Mouse (Mus musculus): ENCODE data around the gene Zfp872. TPM values are rescaled to one million over a fixed set of nuclear protein-coding genes. Genes with fewer than 3 reads are reported as not detected.
A peak's percentile ranks its signal among the peaks of the same experiment; 100 is the strongest.

Zfp872 gene
- polyA plus RNA-seq, 1 experiment: not detected

DNA sequence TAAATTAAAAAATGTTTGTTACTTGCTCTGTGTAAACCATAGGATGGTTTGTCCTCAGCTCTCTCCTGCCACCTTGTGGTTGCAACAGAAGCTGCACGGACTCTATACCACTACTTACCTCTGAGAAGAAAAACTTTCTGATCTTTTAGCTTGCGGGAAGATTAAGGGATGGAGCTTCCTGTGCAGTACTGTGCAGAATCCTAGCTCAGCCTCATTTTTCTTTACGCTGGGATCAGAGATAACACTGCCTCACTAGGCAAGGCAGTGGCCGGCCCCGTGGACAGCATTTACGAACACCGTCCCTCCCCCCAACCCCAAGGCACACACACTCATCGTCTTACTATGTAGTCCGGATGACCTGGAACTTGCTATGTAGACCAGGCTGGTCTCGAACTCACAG lies 32.3 kb upstream of the Zfp872 start:
- Histone ChIP-seq H3K27ac (ENCODE audit: insufficient read depth, low read length) (no peak overlapping the region), H3K4me3 (ENCODE audit: insufficient read depth, low read length) (no peak overlapping the region), H3K4me1 (ENCODE audit: control insufficient read depth, insufficient read depth, low read length) (no peaks in the 10 kb centered on the region)
- peak; percentile 47; the same call in 1 of the 2 replicates for TF ChIP-seq CTCF (IDR thresholded peaks at IDR 0.05; ENCODE audit: borderline replicate concordance, insufficient read depth, low read length)
- TF ChIP-seq POLR2A (IDR thresholded peaks at IDR 0.05; ENCODE audit: low read depth, low read length): no peak

DNA sequence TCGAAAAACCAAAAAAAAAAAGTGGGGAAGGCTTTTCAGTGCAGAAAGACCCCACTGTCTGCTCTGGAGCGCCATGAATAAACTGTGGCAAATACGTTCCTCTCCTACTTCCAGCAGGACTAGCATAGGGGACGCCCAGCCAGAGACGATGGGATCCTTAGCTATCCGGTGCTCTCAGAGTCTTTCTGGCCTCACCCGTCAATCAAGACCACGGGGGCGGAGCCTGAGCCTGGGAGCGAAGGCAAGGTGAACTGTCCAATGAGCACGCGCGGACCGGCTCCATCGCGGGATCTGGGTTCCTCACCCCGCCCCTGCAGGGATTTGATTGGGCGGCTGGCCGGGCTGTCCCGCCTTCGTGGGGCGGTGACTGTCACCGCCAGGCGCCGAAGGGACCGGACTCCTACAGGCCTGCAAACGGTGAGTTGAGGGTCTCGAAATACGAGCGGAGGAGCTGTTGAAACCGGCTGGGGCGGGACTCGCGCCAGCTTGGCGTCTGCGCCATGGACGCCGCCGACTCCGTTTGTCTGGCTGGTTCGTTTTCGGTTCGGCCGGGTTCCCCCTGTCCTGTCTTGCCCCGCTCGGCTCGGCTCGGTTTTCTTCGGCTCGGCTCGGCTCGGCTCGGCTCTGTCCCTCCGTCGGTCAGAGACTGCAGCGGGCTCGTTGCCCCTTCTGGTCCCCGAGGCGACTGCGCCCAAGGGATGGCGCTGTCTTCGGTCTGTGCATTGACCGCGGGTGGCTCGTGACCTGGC lies 31.2 kb upstream of the Zfp872 start, which contains the start of gene Pigyl:
TSS of gene Pigyl (plus strand) at position 350 of the 749 bp plus-strand sequence.
- H3K4me3 ChIP-seq (ENCODE audit: insufficient read depth, low read length): peak within 1 kb of the TSS; percentile 70

DNA sequence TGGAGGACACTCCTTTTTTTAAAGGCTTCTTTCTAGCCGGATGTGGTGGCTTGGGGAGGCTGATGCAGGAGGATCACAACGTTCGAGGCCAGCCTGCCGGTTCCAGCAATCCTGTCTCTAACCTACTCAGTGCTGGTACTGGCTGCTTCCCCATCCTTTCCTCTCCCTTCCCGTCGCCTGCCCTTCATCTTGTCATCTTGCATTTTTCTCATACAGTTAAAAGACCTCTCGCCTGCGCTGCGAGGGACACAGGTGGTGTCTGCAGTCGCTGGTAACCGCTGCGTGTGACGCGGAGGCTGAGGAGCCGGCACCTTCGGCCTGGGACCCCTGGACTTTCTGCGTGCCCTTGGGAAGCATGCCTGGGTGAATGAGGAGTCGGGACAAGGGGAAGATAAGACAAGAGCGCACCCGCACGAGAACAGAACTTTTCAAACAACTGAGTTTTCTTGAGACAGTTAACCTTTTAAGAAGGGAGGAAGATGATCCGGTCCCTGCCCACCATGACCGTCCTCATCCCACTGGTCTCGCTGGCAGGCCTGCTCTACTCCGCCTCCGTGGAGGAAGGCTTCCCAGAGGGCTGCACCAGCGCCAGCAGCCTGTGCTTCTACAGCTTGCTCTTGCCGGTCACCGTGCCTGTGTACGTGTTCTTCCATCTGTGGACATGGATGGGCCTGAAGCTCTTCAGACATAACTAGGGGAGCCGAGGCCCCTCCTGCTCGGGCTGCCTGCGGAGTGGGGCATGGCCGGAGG lies 30.2 kb upstream of the Zfp872 start:
- no peak for TF ChIP-seq CTCF (IDR thresholded peaks at IDR 0.05; ENCODE audit: borderline replicate concordance, insufficient read depth, low read length)
- no peak for TF ChIP-seq POLR2A (IDR thresholded peaks at IDR 0.05; ENCODE audit: low read depth, low read length)
- Histone ChIP-seq H3K4me3 (ENCODE audit: insufficient read depth, low read length) (peak overlapping the region; percentile 70), H3K4me1 (ENCODE audit: control insufficient read depth, insufficient read depth, low read length) (no peaks in the 10 kb centered on the region), H3K27ac (ENCODE audit: insufficient read depth, low read length) (no peak overlapping the region)

More for the DNA sequence above, 31.2 kb upstream of the Zfp872 start, which contains the start of gene Pigyl:
- H3K27ac ChIP-seq (ENCODE audit: insufficient read depth, low read length): peak within 1 kb of the TSS; percentile 53
- no peaks in the 10 kb centered on the region for H3K4me1 ChIP-seq (ENCODE audit: control insufficient read depth, insufficient read depth, low read length)
- TF ChIP-seq CTCF (IDR thresholded peaks at IDR 0.05; ENCODE audit: borderline replicate concordance, insufficient read depth, low read length) (peak; percentile 40; the same call in 1 of the 2 replicates), POLR2A (IDR thresholded peaks at IDR 0.05; ENCODE audit: low read depth, low read length) (peak; percentile 85)

DNA sequence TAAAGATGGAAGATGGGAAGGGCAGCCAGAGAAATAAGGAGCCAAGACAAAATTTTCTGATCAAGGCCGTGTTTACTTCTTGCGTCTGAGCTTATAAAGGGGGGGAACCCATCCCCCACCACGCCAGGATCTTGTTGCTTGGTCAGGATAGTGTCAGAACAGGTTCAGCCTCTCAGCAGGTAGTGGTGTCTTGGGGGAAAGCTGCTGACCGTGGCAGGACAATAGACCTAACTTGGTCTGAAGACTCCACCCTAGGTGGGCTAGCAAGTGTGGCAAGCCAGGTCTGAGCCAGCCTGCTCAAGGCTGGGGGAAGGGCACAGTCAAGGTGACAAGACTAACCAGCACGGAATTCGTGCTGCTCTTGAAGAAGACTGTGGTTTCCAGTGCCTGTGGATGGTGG lies 26.6 kb upstream of the Zfp872 start:
- no peak for TF ChIP-seq CTCF (IDR thresholded peaks at IDR 0.05; ENCODE audit: borderline replicate concordance, insufficient read depth, low read length)
- no peak for TF ChIP-seq POLR2A (IDR thresholded peaks at IDR 0.05; ENCODE audit: low read depth, low read length)
- H3K4me3 ChIP-seq (ENCODE audit: insufficient read depth, low read length): no peak overlapping the region
- H3K27ac ChIP-seq (ENCODE audit: insufficient read depth, low read length): no peak overlapping the region
- H3K4me1 ChIP-seq (ENCODE audit: control insufficient read depth, insufficient read depth, low read length): no peaks in the 10 kb centered on the region

DNA sequence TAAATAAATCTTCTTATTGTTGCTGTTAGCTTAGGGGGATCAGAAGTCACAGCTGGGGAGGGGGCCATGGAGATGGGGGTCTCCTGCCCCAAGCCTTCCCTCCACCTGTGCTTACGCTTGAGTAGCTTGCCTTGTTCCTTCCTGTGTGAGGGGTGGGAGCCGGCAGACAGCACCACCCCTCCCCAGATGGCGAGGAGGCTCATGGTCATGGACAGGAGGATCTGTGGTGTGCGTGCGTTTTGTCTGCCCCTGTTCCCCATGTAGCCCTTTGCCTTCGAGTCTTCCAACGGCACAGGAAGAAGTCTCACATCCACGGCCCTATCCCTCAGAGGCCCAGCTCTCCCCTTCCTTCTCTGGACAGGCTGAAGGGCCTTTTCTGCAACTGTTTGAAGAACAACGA lies 25.6 kb upstream of the Zfp872 start:
- no peaks in the 10 kb centered on the region for H3K4me1 ChIP-seq (ENCODE audit: control insufficient read depth, insufficient read depth, low read length)
- H3K27ac ChIP-seq (ENCODE audit: insufficient read depth, low read length): no peak overlapping the region
- TF ChIP-seq POLR2A (IDR thresholded peaks at IDR 0.05; ENCODE audit: low read depth, low read length): no peak
- TF ChIP-seq CTCF (IDR thresholded peaks at IDR 0.05; ENCODE audit: borderline replicate concordance, insufficient read depth, low read length): no peak
- H3K4me3 ChIP-seq (ENCODE audit: insufficient read depth, low read length): no peak overlapping the region

DNA sequence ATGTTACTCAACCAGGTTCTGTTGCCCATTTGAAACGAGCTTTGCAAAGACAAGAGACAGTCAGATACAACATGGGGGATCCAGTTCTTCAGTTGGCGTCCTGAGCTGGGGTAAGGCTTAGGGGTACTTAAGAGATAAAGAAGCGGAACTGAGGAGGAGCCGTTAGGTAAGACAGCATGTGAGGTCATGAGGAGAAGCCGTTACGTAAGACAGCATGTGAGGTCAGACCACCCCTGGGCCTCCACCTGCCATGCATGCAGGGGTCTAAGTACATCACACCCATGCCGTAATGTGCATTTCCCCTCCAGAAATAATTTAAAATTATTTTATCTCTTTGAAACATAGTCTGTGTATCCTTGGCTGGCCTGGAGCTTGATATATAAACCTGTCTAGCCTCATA lies 25.0 kb upstream of the Zfp872 start:
- no peak for TF ChIP-seq POLR2A (IDR thresholded peaks at IDR 0.05; ENCODE audit: low read depth, low read length)
- TF ChIP-seq CTCF (IDR thresholded peaks at IDR 0.05; ENCODE audit: borderline replicate concordance, insufficient read depth, low read length): no peak
- H3K27ac ChIP-seq (ENCODE audit: insufficient read depth, low read length): no peak overlapping the region

DNA sequence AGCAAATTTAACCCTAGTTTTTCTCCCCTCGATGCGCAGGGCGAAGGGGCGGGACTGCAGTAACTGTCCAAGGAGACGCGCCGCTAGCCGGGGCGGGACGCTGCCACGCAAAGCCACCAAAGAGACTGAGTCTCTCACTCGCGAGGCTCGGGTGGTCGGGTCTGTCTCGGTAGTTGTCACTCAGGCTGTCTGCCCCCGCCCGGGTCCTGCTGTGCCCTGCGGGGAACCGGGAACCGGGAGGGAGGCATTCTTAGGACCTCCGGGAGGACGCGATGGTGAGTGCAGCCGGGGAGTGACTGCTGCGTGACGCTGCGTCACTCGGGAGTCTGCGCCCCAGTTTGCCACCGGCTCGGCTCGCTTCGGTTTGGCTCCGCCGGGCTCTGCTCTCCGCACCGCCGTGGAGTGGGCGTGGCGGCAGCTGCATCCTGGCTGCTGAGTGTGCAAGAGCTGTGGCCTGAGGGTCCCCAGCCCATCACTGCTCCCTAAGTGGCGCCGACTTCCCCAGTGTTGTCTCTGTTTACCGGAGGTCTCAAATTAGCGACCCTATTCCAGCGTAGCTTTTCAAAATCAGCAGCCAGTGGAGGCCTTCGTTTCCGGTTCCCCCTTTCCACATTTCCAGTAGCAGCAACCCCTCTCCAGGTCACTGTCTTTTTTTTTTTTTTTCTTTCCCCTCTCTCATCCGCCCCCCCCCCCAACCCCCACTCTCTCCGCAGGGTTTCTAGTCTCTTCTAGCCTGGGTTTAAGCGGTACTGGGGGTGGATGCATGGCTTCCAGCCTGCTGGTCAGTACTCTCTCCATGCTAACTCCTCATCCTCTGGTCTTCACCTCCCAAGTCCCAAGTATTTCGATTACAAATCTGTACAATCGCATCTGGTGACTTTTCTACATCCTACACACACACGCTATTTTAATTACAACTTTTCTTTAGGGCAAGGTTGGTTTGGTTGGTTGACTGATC lies 22.9 kb upstream of the Zfp872 start:
- Histone ChIP-seq H3K4me1 (ENCODE audit: control insufficient read depth, insufficient read depth, low read length) (no peaks in the 10 kb centered on the region), H3K4me3 (ENCODE audit: insufficient read depth, low read length) (peak overlapping the region; percentile 57), H3K27ac (ENCODE audit: insufficient read depth, low read length) (no peak overlapping the region)
- TF ChIP-seq CTCF (IDR thresholded peaks at IDR 0.05; ENCODE audit: borderline replicate concordance, insufficient read depth, low read length) (no peak), POLR2A (IDR thresholded peaks at IDR 0.05; ENCODE audit: low read depth, low read length) (peak; percentile 59)

More for the DNA sequence above, 25.0 kb upstream of the Zfp872 start:
- Histone ChIP-seq H3K4me3 (ENCODE audit: insufficient read depth, low read length) (no peak overlapping the region), H3K4me1 (ENCODE audit: control insufficient read depth, insufficient read depth, low read length) (no peaks in the 10 kb centered on the region)

DNA sequence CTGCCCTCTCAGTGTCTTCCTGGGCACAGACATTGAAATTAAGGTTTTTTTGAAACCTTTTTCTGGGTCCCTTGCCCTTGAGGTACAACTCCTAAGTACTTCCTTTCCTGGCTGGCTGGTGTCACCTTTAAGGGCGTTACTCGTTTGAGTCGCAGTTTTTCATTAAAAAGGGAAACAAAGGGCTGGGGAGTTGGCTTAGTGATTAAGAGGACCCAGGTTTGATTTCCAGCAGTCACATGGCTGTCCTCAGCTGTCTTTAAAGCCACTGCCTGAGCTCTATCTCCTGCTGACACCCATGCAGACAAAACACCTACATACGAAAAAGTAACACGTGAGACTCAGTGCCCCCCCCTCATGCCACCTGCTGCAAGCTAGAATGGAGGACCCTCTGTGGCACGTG lies 21.9 kb upstream of the Zfp872 start:
- Histone ChIP-seq H3K4me1 (ENCODE audit: control insufficient read depth, insufficient read depth, low read length) (no peaks in the 10 kb centered on the region), H3K4me3 (ENCODE audit: insufficient read depth, low read length) (no peak overlapping the region), H3K27ac (ENCODE audit: insufficient read depth, low read length) (no peak overlapping the region)
- no peak for TF ChIP-seq CTCF (IDR thresholded peaks at IDR 0.05; ENCODE audit: borderline replicate concordance, insufficient read depth, low read length)
- TF ChIP-seq POLR2A (IDR thresholded peaks at IDR 0.05; ENCODE audit: low read depth, low read length): no peak

DNA sequence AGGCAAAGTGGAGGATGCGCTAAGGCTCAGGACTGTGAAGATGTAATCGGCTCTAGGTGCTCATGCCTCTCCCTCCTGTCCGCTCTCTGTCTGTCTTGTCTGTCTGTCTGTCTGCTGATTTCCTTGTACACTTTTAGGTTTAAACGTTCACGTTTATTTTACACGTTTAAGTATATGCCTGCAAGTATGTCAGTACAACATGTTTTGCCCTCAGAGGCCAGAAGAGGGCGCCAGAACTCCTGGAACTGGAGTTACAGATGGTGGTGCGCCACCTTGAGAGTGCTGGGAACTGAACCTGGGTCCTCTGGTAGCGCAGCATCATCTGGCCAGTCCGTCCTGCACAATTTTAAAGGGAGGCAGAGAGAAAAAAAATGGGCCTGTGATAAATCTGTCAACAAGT lies 21.2 kb upstream of the Zfp872 start:
- H3K4me1 ChIP-seq (ENCODE audit: control insufficient read depth, insufficient read depth, low read length): no peaks in the 10 kb centered on the region
- TF ChIP-seq POLR2A (IDR thresholded peaks at IDR 0.05; ENCODE audit: low read depth, low read length) (no peak), CTCF (IDR thresholded peaks at IDR 0.05; ENCODE audit: borderline replicate concordance, insufficient read depth, low read length) (no peak)
- H3K4me3 ChIP-seq (ENCODE audit: insufficient read depth, low read length): no peak overlapping the region
- H3K27ac ChIP-seq (ENCODE audit: insufficient read depth, low read length): no peak overlapping the region
